Mouse (Mus musculus): ENCODE data around the gene Tmed9. TPM values are rescaled to one million over a fixed set of nuclear protein-coding genes. Genes with fewer than 3 reads are reported as not detected.

Gene Tmed9
- polyA plus RNA-seq, 1 experiment from 2014 or later = 103 TPM

GRCm38 (mm10) chr13:55592512-55593253, 19.2 kb downstream of the Tmed9 start:
- H3K27ac ChIP-seq = peak overlapping the region; percentile 40; the same call in 1 of the 2 replicates
- H3K9me3 ChIP-seq (replicated peaks) = no peaks in the 10 kb centered on the region
- H3K4me2 ChIP-seq = peak overlapping the region; percentile 66
- no peaks in the 10 kb centered on the region for H3K27me3 ChIP-seq
- H3K4me1 ChIP-seq (replicated peaks) = peaks cover 13% of the 10 kb centered on the region
- ATAC-seq (replicated peaks; ENCODE audit: insufficient number of reproducible peaks, insufficient read depth, low FRiP score, low read depth) = peak; percentile 98
- peak overlapping the region; percentile 63 for H3K4me3 ChIP-seq
- H3K36me3 ChIP-seq = peaks cover 31% of the 10 kb centered on the region
- peak overlapping the region; percentile 68 for H3K9ac ChIP-seq
- 4% methylated on average over 29 of the region's 29 CpGs for WGBS

DNA sequence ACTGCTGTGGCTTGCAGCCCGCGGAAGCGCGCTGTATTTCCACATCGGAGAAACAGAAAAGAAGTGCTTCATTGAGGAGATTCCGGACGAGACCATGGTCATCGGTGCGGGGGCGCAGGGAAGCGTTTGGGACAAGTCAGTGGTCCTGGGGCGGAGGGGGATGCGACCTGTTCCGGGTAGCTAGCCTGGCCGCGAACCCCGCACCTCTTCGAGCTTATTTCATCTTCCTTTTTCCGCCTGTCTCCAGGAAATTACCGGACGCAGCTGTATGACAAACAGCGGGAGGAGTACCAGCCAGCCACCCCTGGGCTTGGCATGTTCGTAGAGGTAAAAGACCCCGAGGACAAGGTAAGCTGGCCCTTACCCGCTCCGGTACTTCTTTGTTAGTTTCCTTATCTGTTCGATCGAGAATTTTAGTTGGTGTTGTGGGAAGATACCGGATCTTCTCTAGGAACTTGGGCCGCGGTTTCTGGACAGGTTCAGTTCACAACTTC, 19.8 kb downstream of the Tmed9 start:
- Histone ChIP-seq H3K4me2 (peak overlapping the region; percentile 66), H3K4me3 (peak overlapping the region; percentile 63), H3K9ac (peak overlapping the region; percentile 68), H3K27ac (peak overlapping the region; percentile 40; the same call in 1 of the 2 replicates), H3K9me3 (replicated peaks) (no peaks in the 10 kb centered on the region), H3K4me1 (replicated peaks) (peaks cover 13% of the 10 kb centered on the region), H3K36me3 (peaks cover 37% of the 10 kb centered on the region), H3K27me3 (no peaks in the 10 kb centered on the region)
- WGBS = 0% methylated on average over 31 of the region's 31 CpGs
- ATAC-seq (replicated peaks; ENCODE audit: insufficient number of reproducible peaks, insufficient read depth, low FRiP score, low read depth) = 0 out of 2 replicates have a peak, but pooled peaks have one; percentile 21

GRCm38 (mm10) chr13:55595375-55595774, 21.8 kb downstream of the Tmed9 start:
- H3K4me2 ChIP-seq = no peak overlapping the region
- no peaks in the 10 kb centered on the region for H3K27me3 ChIP-seq
- no peak overlapping the region for H3K27ac ChIP-seq
- ATAC-seq (replicated peaks; ENCODE audit: insufficient number of reproducible peaks, insufficient read depth, low FRiP score, low read depth) = no peak
- no peak overlapping the region for H3K4me3 ChIP-seq
- WGBS = 81% methylated on average over 12 of the region's 12 CpGs
- H3K9ac ChIP-seq = no peak overlapping the region
- peaks cover 18% of the 10 kb centered on the region for H3K4me1 ChIP-seq (replicated peaks)
- peaks cover 37% of the 10 kb centered on the region for H3K36me3 ChIP-seq
- no peaks in the 10 kb centered on the region for H3K9me3 ChIP-seq (replicated peaks)

DNA sequence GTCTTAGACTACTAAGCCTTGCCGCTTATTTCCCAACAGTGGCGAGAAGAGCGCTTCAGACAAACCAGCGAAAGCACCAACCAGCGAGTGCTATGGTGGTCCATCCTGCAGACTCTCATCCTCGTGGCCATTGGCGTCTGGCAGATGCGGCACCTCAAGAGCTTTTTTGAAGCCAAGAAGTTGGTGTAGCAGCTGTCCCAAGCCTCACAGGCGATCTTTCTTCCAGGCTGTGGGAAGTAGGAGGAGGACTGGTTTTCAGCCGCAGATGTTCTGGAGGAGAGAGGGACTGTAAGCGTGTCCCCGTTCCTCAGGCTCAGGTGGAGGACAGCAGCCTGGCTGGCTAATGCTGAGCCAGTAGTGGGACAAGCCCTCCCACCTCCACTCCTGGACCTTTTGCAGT, 23.3 kb downstream of the Tmed9 start:
- Histone ChIP-seq H3K4me2 (no peak overlapping the region), H3K27ac (no peak overlapping the region), H3K4me1 (replicated peaks) (peaks cover 26% of the 10 kb centered on the region), H3K9ac (no peak overlapping the region), H3K36me3 (peaks cover 37% of the 10 kb centered on the region), H3K27me3 (no peaks in the 10 kb centered on the region), H3K9me3 (replicated peaks) (no peaks in the 10 kb centered on the region), H3K4me3 (no peak overlapping the region)
- ATAC-seq (replicated peaks; ENCODE audit: insufficient number of reproducible peaks, insufficient read depth, low FRiP score, low read depth) = no peak
- WGBS = 92% methylated on average over 12 of the region's 12 CpGs

- Histone ChIP-seq H3K27me3 (no peaks in the 10 kb centered on the region), H3K36me3 (peaks cover 37% of the 10 kb centered on the region), H3K9ac (peak within 1 kb of the TSS; percentile 90), H3K4me1 (replicated peaks) (peaks cover 12% of the 10 kb centered on the region), H3K27ac (peak within 1 kb of the TSS; percentile 63), H3K4me2 (peak within 1 kb of the TSS; percentile 86), H3K4me3 (peak within 1 kb of the TSS; percentile 92), H3K9me3 (replicated peaks) (no peaks in the 10 kb centered on the region)
- ATAC-seq (replicated peaks; ENCODE audit: insufficient number of reproducible peaks, insufficient read depth, low FRiP score, low read depth) = peak; percentile 88
- 6% methylated on average over 51 of the region's 51 CpGs for WGBS
Observed at GRCm38 (mm10) chr13:55599566-55600540, 26.3 kb downstream of the Tmed9 start, which contains the start of gene B4galt7. Gene B4galt7 (plus strand): TSS chr13:55599896.

GRCm38 (mm10) chr13:55600657-55601056, 27.1 kb downstream of the Tmed9 start:
- H3K4me1 ChIP-seq (replicated peaks) = peaks cover 12% of the 10 kb centered on the region
- H3K4me3 ChIP-seq = peak overlapping the region; percentile 92
- ATAC-seq (replicated peaks; ENCODE audit: insufficient number of reproducible peaks, insufficient read depth, low FRiP score, low read depth) = no peak
- peak overlapping the region; percentile 86 for H3K4me2 ChIP-seq
- H3K27me3 ChIP-seq = no peaks in the 10 kb centered on the region
- H3K36me3 ChIP-seq = peaks cover 29% of the 10 kb centered on the region
- no peaks in the 10 kb centered on the region for H3K9me3 ChIP-seq (replicated peaks)
- WGBS = 20% methylated on average over 9 of the region's 9 CpGs
- peak overlapping the region; percentile 90; the same call in 1 of the 2 replicates for H3K9ac ChIP-seq
- no peak overlapping the region for H3K27ac ChIP-seq

DNA sequence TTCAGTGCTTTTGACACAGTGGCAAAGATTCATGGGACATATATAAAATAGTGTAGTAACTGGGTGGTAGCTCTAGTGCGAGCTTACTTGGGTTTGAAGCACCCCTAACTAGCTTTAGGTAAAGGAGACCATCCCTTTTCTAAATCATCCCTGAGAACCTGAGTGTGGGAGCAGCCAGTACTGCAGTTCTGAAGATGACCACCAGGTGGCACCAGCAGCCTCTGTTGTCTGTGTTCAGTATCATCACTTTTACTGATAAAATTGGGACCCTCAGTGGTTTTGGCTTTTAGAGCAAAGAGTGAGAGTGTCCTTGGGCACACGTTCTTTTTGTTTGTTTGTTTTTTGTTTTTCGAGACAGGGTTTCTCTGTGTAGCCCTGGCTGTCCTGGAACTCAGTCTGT, 28.1 kb downstream of the Tmed9 start:
- 6% methylated on average over 3 of the region's 3 CpGs for WGBS
- no peaks in the 10 kb centered on the region for H3K9me3 ChIP-seq (replicated peaks)
- no peaks in the 10 kb centered on the region for H3K27me3 ChIP-seq
- no peak overlapping the region for H3K27ac ChIP-seq
- H3K4me3 ChIP-seq = no peak overlapping the region
- peak overlapping the region; percentile 86; the same call in 1 of the 2 replicates for H3K4me2 ChIP-seq
- H3K4me1 ChIP-seq (replicated peaks) = peaks cover 12% of the 10 kb centered on the region
- H3K36me3 ChIP-seq = peaks cover 20% of the 10 kb centered on the region
- no peak for ATAC-seq (replicated peaks; ENCODE audit: insufficient number of reproducible peaks, insufficient read depth, low FRiP score, low read depth)
- no peak overlapping the region for H3K9ac ChIP-seq

DNA sequence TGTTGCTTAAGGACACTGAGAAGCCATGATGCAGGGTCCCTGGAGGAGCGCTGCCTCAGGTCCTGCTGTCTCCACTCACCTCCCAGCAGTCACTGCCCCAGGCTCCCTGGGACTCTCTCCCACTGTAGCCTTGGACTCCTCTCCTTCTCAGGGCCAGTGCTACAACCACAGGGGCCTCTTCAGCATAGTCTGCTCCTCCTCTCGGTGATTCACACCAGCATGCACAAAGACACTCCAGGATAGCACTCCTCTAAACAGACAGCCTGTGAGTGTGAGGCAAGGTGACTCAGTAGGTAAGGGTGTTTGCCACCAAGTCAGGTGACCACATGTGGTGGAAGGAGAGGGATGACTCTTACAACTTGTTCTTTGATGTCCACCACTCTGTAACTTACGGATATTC, 31.1 kb downstream of the Tmed9 start:
- no peak overlapping the region for H3K9ac ChIP-seq
- no peaks in the 10 kb centered on the region for H3K9me3 ChIP-seq (replicated peaks)
- H3K27ac ChIP-seq = no peak overlapping the region
- ATAC-seq (replicated peaks; ENCODE audit: insufficient number of reproducible peaks, insufficient read depth, low FRiP score, low read depth) = no peak
- peaks cover 9% of the 10 kb centered on the region for H3K4me1 ChIP-seq (replicated peaks)
- H3K36me3 ChIP-seq = peaks cover 22% of the 10 kb centered on the region; the same call in 1 of the 2 replicates
- no peaks in the 10 kb centered on the region for H3K27me3 ChIP-seq
- 94% methylated on average over 3 of the region's 3 CpGs for whole genome bisulfite sequencing
- no peak overlapping the region for H3K4me3 ChIP-seq
- no peak overlapping the region for H3K4me2 ChIP-seq

DNA sequence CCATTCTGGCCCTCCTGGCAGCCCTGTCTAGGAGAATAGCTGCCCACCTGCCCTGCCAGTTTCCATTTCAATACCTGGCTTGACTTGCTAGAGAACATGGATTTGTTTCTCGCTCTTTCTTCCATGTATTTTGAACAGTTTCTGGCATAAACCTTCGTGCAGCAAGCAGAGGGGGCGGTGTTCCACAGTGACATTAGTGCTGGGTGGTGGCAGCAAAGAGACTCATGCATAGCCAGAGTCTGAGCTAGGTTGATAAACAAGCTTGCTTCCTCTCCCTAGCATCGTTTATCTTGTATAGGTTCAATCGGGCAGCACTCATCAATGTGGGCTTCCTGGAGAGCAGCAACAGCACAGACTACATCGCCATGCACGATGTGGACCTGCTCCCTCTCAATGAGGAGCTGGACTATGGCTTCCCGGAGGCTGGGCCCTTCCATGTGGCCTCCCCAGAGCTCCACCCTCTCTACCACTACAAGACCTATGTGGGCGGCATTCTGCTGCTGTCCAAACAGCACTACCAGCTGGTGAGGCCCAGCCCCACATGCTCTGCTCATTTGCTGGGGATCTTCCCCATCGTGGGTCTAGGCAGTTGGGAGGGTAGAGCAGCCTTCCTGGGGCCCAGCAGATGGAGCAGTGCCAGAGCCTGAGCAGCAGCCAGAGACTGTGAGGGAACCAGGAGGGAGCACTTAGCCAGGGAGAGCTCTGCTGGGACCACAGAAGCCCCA, 33.5 kb downstream of the Tmed9 start:
- no peak for ATAC-seq (replicated peaks; ENCODE audit: insufficient number of reproducible peaks, insufficient read depth, low FRiP score, low read depth)
- Histone ChIP-seq H3K27ac (no peak overlapping the region), H3K27me3 (no peaks in the 10 kb centered on the region), H3K36me3 (peaks cover 26% of the 10 kb centered on the region; the same call in 1 of the 2 replicates), H3K4me3 (no peak overlapping the region), H3K4me1 (replicated peaks) (no peaks in the 10 kb centered on the region), H3K9me3 (replicated peaks) (no peaks in the 10 kb centered on the region), H3K4me2 (no peak overlapping the region), H3K9ac (no peak overlapping the region)
- 73% methylated on average over 10 of the region's 10 CpGs for WGBS

DNA sequence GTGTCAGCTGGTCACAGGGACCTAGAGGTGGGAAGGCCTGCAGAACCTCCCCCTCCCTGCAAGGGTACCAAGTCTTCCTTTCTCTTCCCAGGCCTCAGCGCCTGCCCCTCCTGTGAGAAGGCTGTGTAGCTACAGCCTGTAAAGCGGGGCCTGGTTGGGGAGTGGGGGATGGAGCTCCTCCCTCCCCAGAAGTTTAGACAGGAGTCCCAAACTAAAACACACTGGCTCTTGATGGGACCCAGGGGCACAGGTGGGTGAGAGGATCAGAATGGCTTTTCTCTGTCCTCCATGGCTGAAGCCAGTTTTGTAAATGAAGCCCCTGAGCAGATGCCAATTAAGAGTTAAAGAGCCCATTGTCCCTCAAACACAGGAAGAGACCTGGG, 34.1 kb downstream of the Tmed9 start:
- 81% methylated on average over 2 of the region's 2 CpGs for WGBS
- H3K4me2 ChIP-seq = no peak overlapping the region
- H3K27ac ChIP-seq = no peak overlapping the region
- H3K9ac ChIP-seq = no peak overlapping the region
- no peak overlapping the region for H3K4me3 ChIP-seq
- no peaks in the 10 kb centered on the region for H3K27me3 ChIP-seq
- no peaks in the 10 kb centered on the region for H3K9me3 ChIP-seq (replicated peaks)
- no peaks in the 10 kb centered on the region for H3K4me1 ChIP-seq (replicated peaks)
- ATAC-seq (replicated peaks; ENCODE audit: insufficient number of reproducible peaks, insufficient read depth, low FRiP score, low read depth) = no peak
- peaks cover 26% of the 10 kb centered on the region; the same call in 1 of the 2 replicates for H3K36me3 ChIP-seq

Data from heart, embryonic 15.5 days (tissue).